Mouse (Mus musculus) thymus, adult 2 months (tissue): ENCODE data around the gene Olfr1410.

Experiments used
- CTCF ChIP-seq: fragments of 200-500 bp; IDR thresholded peaks from 2 replicates; pipeline ENCODE4 v1.5.1; 2012; ENCODE audit warnings: mild to moderate bottlenecking, control low read depth, low read length, moderate library complexity, borderline replicate concordance; ENCODE audit not compliant: control insufficient read depth, poor library complexity, insufficient read depth; ENCODE audit errors: extremely low read depth
- POLR2A ChIP-seq: fragments of 200-500 bp; IDR thresholded peaks from 2 replicates; pipeline ENCODE4 v1.6.1; 2012; ENCODE audit warnings: mild to moderate bottlenecking, low read length, control low read depth, moderate library complexity; ENCODE audit not compliant: control insufficient read depth, poor library complexity, insufficient read depth; ENCODE audit errors: extremely low read depth

DNA sequence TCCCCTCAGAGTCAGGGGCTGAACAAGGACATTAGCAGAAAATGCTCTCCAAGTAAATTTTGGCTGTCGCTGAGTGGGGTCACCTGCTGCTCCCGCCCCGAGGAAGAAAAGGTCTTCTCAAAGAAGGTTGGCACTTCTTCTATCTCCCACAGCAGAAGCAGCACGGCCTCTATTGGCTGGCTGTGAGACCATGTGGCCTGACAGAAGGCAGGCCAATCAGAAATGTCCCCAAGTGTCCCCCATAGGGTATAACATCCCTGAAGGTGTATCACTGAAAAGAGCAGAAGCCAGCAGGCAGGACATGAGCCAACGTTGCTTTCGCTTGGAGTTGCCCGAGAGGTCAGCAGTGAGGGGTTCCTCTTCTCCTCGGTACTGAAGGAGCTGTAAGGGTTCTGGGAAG, 30.4 kb downstream of the Olfr1410 start:
- TF ChIP-seq CTCF (no peak), POLR2A (no peak)
